Mouse (Mus musculus): ENCODE results near the gene Gsta1. TPM values are rescaled to one million over a fixed set of nuclear protein-coding genes. Genes with fewer than 3 reads are reported as not detected.

Gene Gsta1
- not detected in 2 replicates for polyA plus RNA-seq (2012)

DNA sequence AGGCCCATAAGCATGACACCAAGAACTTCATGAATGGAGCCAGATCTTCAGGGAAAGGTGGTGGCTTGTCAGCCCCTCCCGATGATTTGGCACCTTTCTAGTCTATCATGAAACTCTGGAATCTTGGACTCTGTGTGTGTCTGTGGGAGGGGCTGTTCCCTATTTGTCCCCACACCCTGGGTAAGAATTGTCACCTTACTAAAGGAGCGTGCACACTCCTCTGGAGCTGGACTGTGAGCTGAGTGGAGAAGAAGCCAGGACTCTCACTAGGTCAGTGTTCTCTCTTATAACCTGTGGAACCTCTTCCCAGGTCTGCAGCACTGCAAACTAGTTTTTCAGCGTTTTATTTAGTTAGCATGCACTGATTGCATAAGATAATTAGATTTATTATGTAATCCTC, at the start of gene Gsta1:
TSS of gene Gsta1 (plus strand) at position 196 of the 400 bp plus-strand sequence.

DNA sequence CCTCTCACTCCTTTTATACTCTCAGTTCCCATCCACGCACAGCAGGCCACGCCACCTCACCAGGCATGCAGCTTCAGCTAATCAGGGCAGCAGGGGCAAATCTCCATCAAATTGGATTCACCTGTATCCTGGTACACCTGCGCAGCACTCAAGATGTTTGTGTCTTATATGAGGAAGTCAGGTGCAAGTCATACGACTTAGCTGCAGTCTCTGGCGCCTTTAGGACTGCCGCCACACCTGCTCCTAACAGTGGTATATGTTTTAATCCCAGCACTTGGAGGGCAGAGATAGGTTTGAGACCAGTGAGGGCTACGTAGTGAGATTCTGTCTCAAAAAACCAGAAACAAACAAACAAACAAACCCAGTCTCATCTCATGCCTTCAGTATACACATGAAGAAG, 48.0 kb upstream of the Gsta1 start, which contains the start of gene Gsta4:
TSS of gene Gsta4 (plus strand) at position 301 of the 400 bp plus-strand sequence.

DNA sequence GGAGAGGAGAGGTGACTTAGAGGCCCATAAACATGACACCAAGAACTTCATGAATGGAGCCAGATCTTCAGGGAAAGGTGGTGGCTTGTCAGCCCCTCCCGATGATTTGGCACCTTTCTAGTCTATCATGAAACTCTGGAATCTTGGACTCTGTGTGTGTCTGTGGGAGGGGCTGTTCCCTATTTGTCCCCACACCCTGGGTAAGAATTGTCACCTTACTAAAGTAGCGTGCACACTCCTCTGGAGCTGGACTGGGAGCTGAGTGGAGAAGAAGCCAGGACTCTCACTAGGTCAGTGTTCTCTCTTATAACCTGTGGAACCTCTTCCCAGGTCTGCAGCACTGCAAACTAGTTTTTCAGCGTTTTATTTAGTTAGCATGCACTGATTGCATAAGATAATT, 26.5 kb downstream of the Gsta1 start, which contains the start of gene Gm3776:
TSS of gene Gm3776 (plus strand) at position 216 of the 400 bp plus-strand sequence.

DNA sequence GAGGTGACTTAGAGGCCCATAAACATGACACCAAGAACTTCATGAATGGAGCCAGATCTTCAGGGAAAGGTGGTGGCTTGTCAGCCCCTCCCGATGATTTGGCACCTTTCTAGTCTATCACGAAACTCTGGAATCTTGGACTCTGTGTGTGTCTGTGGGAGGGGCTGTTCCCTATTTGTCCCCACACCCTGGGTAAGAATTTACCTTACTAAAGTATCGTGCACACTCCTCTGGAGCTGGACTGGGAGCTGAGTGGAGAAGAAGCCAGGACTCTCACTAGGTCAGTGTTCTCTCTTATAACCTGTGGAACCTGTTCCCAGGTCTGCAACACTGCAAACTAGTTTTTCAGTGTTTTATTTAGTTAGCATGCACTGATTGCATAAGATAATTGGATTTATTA, 59.3 kb downstream of the Gsta1 start, which contains the start of gene Gm10639:
TSS of gene Gm10639 (plus strand) at position 201 of the 400 bp plus-strand sequence.

Other genes with a start within 250 kb of the Gsta1 start
- not detected in 2 replicates for gene Gcm1, start 178.7 kb upstream of the Gsta1 start, polyA plus RNA-seq (2012)
- gene Fbxo9, start 121.6 kb upstream of the Gsta1 start, polyA plus RNA-seq (2012), result 33.3 and 42.6 TPM in 2 replicates
- gene Ick, start 121.5 kb upstream of the Gsta1 start, polyA plus RNA-seq (2012), result 15.1 and 17.6 TPM in 2 replicates
- 0.21 TPM in 1 of 2 replicates, not detected in the other for gene Gsta4, start 47.9 kb upstream of the Gsta1 start, polyA plus RNA-seq (2012)
- gene Gm3776, start 26.5 kb downstream of the Gsta1 start, polyA plus RNA-seq (2012), result not detected in 2 replicates
- gene Gm10639, start 59.3 kb downstream of the Gsta1 start, polyA plus RNA-seq (2012), result not detected in 2 replicates
- not detected in 2 replicates for gene Omt2a, start 84.1 kb downstream of the Gsta1 start, polyA plus RNA-seq (2012)
- gene Omt2b, start 96.9 kb downstream of the Gsta1 start, polyA plus RNA-seq (2012), result not detected in 2 replicates
- not detected in 2 replicates for gene Gsta2, start 125.1 kb downstream of the Gsta1 start, polyA plus RNA-seq (2012)
- not detected in 2 replicates for gene Dppa5a, start 137.5 kb downstream of the Gsta1 start, polyA plus RNA-seq (2012)
- gene Ooep, start 148.1 kb downstream of the Gsta1 start, polyA plus RNA-seq (2012), result not detected in 2 replicates
- gene Ddx43, start 165.1 kb downstream of the Gsta1 start, polyA plus RNA-seq (2012), result 0.17 and 0.25 TPM in 2 replicates
- 10.1 and 11.4 TPM in 2 replicates for gene Cgas, start 212.6 kb downstream of the Gsta1 start, polyA plus RNA-seq (2012)
- 8.9 and 11.2 TPM in 2 replicates for gene Mto1, start 217.6 kb downstream of the Gsta1 start, polyA plus RNA-seq (2012)
- 0.21 and 0.49 TPM in 2 replicates for gene Gm17324, start 218.1 kb downstream of the Gsta1 start, polyA plus RNA-seq (2012)

Measured in megakaryocyte-erythroid progenitor cell, adult 5 weeks (primary cell).